Mouse (Mus musculus) midbrain, embryonic 13.5 days (tissue): ENCODE data around the gene Apba1. TPM values are rescaled to one million over a fixed set of nuclear protein-coding genes. Genes with fewer than 3 reads are reported as not detected.

ENCODE experiments used
- ATAC-seq: fragments of 200-750 bp; cut with Nextera tagmentation; 2 replicates; pipeline ENCODE4 v1.8.0; 2017; ENCODE audit warnings: mild to moderate bottlenecking, moderate TSS enrichment, moderate library complexity
- H3K27ac ChIP-seq: fragments of 300-500 bp; sonication (generic); 2 replicates; pipeline ENCODE4 v1.5.1; 2015; ENCODE audit warnings: inconsistent platforms, mild to moderate bottlenecking, moderate library complexity
- H3K27me3 ChIP-seq: fragments of 300-500 bp; sonication (generic); 2 replicates; pipeline ENCODE4 v1.6.1; 2015; ENCODE audit warnings: mild to moderate bottlenecking, inconsistent platforms
- H3K36me3 ChIP-seq: fragments of 300-500 bp; sonication (generic); 2 replicates; pipeline ENCODE4 v1.6.1; 2015; ENCODE audit warnings: mild to moderate bottlenecking, inconsistent platforms
- H3K4me1 ChIP-seq: fragments of 300-500 bp; sonication (generic); replicated peaks from 2 replicates; pipeline ENCODE4 v1.6.1; 2015; ENCODE audit warnings: inconsistent platforms
- H3K4me2 ChIP-seq: fragments of 300-500 bp; sonication (generic); replicated peaks from 2 replicates; pipeline ENCODE4 v1.6.1; 2015; ENCODE audit warnings: moderate library complexity, mild to moderate bottlenecking, inconsistent platforms
- H3K4me3 ChIP-seq: fragments of 300-500 bp; sonication (generic); replicated peaks from 2 replicates; pipeline ENCODE4 v1.5.1; 2015; ENCODE audit warnings: mild to moderate bottlenecking, inconsistent platforms
- H3K9ac ChIP-seq: fragments of 300-500 bp; sonication (generic); replicated peaks from 2 replicates; pipeline ENCODE4 v1.6.1; 2015; ENCODE audit warnings: mild to moderate bottlenecking, inconsistent platforms
- H3K9me3 ChIP-seq: fragments of 300-500 bp; sonication (generic); 2 replicates; pipeline ENCODE4 v1.6.1; 2016; ENCODE audit warnings: mild to moderate bottlenecking, inconsistent platforms
- WGBS: fragments of 180-500 bp; shearing (Covaris S2); methylation state at CpG from one replicate; pipeline ENCODE4 v1.1.7; 2015; 5-methylcytosine and 5-hydroxymethylcytosine counted together
- polyA plus RNA-seq: library from polyadenylated mRNA; unstranded; fragments of >200 nt; fragmentation: Nextera tagmentation; extraction: Ambion mirVana; gene quantifications from 2 replicates; pipeline ENCODE4 v1.2.1, GENCODE M21; 2015

Gene Apba1
- polyA plus RNA-seq, 1 experiment from 2014 or later, result 6.3 TPM

DNA sequence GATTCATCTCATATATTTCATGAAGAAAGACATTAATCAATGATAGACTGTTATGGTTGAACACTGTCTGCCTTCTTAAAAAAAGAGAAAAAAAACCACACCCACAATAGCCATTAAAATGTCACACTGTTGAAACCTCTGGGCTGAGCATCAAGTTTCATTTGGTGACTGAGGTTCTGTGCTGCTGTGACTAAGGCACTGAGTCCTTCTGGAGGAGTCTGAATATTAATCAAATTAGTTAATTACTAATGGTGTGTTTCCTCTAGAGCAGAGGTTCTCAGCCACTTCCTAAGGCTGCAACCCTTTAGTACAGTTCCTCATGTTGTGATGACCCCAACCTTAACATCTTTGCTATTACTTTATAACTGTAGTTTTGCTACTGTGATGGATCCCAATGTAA is 20.4 kb downstream of the Apba1 start:
- H3K27ac ChIP-seq, result no peak overlapping the region
- no peaks in the 10 kb centered on the region for H3K36me3 ChIP-seq
- H3K9me3 ChIP-seq, result no peaks in the 10 kb centered on the region
- peaks cover 19% of the 10 kb centered on the region for H3K4me1 ChIP-seq
- H3K9ac ChIP-seq, result no peak overlapping the region
- no peak overlapping the region for H3K4me3 ChIP-seq
- H3K27me3 ChIP-seq, result no peaks in the 10 kb centered on the region
- no peak for ATAC-seq
- no peak overlapping the region for H3K4me2 ChIP-seq

DNA sequence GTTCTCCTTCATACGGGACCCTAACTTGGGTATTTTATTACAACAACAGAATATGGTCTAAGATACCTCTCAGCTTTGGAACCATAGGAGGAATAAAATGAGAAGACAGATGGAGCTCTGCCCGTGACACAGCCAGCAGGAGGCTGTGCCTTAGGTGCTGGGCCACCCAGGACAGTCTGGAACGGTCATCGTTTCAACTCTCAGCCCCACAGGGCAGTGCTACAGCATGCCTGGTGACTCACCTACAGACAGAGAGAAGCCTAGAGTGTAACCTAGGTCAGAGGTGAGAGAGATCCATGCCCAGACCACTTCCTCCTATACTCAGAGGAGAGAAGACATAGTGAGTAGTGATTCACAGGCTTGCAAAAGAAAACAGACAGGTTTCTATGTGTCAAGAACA is 21.4 kb downstream of the Apba1 start:
- Histone ChIP-seq H3K9me3 (no peaks in the 10 kb centered on the region), H3K27ac (no peak overlapping the region), H3K27me3 (no peaks in the 10 kb centered on the region), H3K9ac (no peak overlapping the region), H3K4me2 (no peak overlapping the region), H3K4me3 (no peak overlapping the region), H3K4me1 (peaks cover 25% of the 10 kb centered on the region), H3K36me3 (no peaks in the 10 kb centered on the region)
- no peak for ATAC-seq
- 93% methylated on average over 4 of the region's 4 CpGs for WGBS

DNA sequence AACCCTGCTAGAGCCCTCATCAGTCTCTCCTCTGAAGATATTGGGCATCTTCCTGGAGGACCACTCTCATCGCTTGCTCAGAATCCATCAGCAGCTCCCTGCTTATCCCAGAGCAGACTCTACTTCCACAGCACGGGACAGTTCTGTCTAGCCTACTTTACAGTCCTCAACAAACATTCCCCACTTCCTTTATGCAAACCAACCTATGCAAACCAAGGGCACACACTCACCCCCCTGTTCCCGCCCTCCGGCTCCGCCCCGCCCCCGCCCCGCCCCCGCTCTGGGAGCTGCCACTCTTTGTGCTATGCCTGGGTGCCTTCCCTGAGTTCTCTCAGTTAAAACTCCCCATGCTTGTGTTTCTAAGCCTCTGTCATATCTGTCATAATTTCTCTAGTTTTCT is 23.3 kb downstream of the Apba1 start:
- ATAC-seq, result peak; percentile 72
- Histone ChIP-seq H3K4me3 (no peak overlapping the region; the same call in 1 of the 2 replicates), H3K4me2 (0 out of 2 replicates have a peak overlapping the region, but pooled peaks have one; percentile 22), H3K4me1 (peaks cover 21% of the 10 kb centered on the region), H3K9me3 (no peaks in the 10 kb centered on the region), H3K27ac (0 out of 2 replicates have a peak overlapping the region, but pooled peaks have one; percentile 19), H3K36me3 (no peaks in the 10 kb centered on the region), H3K27me3 (no peaks in the 10 kb centered on the region), H3K9ac (no peak overlapping the region)
- 6% methylated on average over 9 of the region's 9 CpGs for WGBS

DNA sequence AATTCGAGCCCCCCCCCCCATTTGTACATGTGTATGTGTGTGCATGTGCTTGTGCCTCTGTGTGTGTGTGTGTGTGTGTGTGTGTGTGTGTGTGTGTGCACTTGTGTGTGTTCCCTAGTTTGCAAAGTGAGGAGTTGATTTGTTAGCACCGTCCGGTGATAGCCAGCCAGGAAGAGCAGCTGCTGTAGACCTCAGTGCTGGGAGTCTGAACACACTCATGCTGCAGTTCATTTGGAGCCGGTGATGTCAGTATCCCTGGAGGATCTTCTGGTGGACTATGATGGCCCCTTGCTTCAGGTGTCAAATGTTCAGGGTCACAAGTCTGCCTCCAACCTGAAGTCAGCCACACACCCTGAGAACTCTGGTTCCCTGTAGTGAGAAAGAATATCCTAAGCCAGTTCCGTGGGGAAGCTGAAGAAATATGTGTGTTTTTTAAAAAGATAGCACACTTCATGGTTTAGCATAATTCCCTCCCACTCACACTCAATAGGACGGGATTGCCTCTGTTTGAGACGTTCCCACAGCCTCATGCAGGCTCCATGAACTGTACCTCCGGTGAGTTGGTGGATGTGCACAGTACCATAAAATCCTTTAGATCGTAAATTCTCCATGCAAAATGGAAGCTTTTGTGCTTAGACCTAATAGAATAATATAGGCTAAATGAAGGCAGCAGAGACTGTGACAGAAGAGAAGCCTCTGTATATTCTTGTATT is 29.9 kb downstream of the Apba1 start:
- Histone ChIP-seq H3K27me3 (no peaks in the 10 kb centered on the region), H3K4me3 (no peak overlapping the region), H3K27ac (no peak overlapping the region), H3K36me3 (no peaks in the 10 kb centered on the region), H3K4me1 (peaks cover 19% of the 10 kb centered on the region), H3K9ac (no peak overlapping the region), H3K9me3 (no peaks in the 10 kb centered on the region), H3K4me2 (no peak overlapping the region)
- 57% methylated on average over 9 of the region's 9 CpGs for WGBS
- ATAC-seq, result no peak

DNA sequence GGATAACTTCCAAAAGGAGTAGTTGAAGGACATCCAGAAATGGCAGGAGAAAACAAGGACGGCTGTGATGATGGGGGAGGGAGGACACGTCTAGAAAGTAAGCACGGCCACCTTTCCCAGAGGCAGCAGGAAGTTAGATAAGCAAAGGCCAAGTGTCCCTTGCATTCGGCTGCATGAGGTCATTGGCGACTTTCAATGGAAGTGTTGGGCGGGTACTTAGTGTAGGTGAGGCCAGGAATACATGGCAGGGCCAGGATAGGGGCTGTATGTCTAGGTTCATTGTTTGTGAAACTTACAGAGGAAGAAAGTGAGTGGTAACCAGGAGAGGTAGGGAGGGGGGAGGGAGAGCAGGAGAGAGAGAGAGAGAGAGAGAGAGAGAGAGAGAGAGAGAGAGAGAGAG is 33.0 kb downstream of the Apba1 start:
- no peak overlapping the region for H3K27ac ChIP-seq
- WGBS, result 78% methylated on average over 6 of the region's 6 CpGs

DNA sequence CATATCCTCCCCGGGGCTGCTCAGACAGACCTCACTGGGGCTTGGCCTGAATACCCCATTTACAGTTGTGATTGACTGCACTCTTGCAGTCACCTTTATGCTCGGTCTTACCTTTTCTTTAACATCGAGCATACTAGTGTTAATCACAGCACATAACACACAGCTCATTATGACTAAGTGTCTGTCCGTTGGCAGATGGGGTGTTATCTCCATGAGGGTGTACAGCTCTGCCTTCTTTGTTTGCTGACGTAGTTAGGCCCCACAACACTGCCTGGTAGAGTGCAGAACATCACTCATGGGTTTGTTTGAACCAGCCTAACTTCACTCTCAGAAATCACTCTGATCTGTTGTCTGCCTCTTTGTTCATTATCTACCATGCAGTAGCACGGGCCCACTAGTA is 33.9 kb downstream of the Apba1 start:
- H3K27me3 ChIP-seq, result no peaks in the 10 kb centered on the region
- no peak overlapping the region for H3K27ac ChIP-seq
- H3K36me3 ChIP-seq, result no peaks in the 10 kb centered on the region
- ATAC-seq, result no peak
- H3K9ac ChIP-seq, result no peak overlapping the region
- H3K9me3 ChIP-seq, result no peaks in the 10 kb centered on the region
- WGBS, result 89% methylated on average over 6 of the region's 6 CpGs
- peaks cover 24% of the 10 kb centered on the region for H3K4me1 ChIP-seq
- no peak overlapping the region for H3K4me3 ChIP-seq
- no peak overlapping the region for H3K4me2 ChIP-seq

More for the DNA sequence above, 33.0 kb downstream of the Apba1 start:
- Histone ChIP-seq H3K27me3 (no peaks in the 10 kb centered on the region), H3K36me3 (no peaks in the 10 kb centered on the region), H3K4me1 (peaks cover 24% of the 10 kb centered on the region), H3K4me3 (no peak overlapping the region), H3K9me3 (no peaks in the 10 kb centered on the region), H3K9ac (no peak overlapping the region), H3K4me2 (no peak overlapping the region)
- ATAC-seq, result no peak

DNA sequence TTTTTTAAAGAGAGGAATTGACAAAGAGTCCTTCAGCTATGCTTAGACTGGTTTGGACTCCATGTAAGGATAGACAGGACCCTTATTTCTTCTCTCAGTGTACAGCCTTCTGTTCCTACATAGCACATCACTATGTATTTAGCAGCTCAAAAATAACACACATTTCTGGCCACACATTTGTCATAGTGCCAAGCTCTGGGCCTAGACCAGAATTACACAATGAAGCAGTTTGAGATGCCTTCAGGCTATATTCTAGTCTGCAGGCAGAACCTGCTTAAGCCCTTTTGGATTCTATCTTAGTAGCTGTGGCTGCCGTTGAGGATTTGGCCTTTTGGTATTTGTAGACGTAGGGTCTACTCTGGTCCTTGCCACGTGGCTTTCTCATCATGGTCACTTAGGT is 35.8 kb downstream of the Apba1 start:
- peaks cover 13% of the 10 kb centered on the region for H3K4me1 ChIP-seq
- H3K9me3 ChIP-seq, result no peaks in the 10 kb centered on the region
- H3K4me2 ChIP-seq, result no peak overlapping the region
- H3K9ac ChIP-seq, result no peak overlapping the region
- H3K4me3 ChIP-seq, result no peak overlapping the region
- no peaks in the 10 kb centered on the region for H3K27me3 ChIP-seq
- ATAC-seq, result no peak
- no peaks in the 10 kb centered on the region for H3K36me3 ChIP-seq
- 79% methylated on average over 3 of the region's 3 CpGs for WGBS
- H3K27ac ChIP-seq, result no peak overlapping the region

DNA sequence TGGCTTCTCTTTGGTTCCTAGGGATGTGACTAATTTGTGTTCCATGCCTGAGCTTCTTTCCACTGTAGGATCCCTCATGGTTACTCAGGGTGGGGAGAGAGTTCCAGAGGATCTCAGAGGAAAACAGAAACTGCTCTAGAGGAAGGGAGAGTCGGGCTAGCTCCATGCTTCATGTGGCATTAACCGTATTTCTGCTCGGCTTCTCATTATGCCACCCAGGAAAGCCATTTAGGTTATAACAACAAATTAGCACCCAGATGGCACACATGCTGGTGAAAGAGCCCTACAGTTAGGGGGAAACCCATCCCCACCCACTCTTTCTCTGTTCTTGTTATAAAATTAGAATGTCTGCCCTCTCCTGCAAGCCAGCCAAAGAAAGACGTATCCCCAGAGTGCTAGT is 36.5 kb downstream of the Apba1 start:
- H3K9me3 ChIP-seq, result no peaks in the 10 kb centered on the region
- no peak overlapping the region for H3K9ac ChIP-seq
- ATAC-seq, result no peak
- H3K27me3 ChIP-seq, result no peaks in the 10 kb centered on the region
- no peak overlapping the region for H3K4me3 ChIP-seq
- H3K27ac ChIP-seq, result no peak overlapping the region
- H3K4me1 ChIP-seq, result peaks cover 11% of the 10 kb centered on the region; the same call in 1 of the 2 replicates
- WGBS, result 72% methylated on average over 4 of the region's 4 CpGs
- H3K36me3 ChIP-seq, result no peaks in the 10 kb centered on the region
- H3K4me2 ChIP-seq, result no peak overlapping the region

DNA sequence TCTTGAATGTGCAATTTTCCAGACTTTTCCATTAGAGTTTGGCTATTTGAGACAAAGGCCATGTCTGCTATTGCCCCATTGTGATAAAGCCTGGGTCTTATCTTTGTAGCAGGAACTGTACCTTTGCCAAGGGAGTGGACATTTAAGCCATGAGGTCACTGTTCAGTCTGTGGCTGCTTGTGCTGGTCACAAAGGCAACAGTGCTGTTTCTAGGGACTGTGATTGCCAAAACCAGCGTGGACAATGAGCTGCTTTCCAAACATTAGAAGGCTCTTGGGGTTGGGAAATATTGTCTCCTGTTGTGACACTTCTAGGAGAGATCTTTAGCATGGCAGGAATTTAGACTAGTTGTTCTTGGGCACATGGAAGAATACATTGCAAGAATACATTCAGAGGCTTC is 42.5 kb downstream of the Apba1 start:
- Histone ChIP-seq H3K9me3 (no peaks in the 10 kb centered on the region), H3K4me2 (no peak overlapping the region), H3K36me3 (no peaks in the 10 kb centered on the region), H3K9ac (no peak overlapping the region), H3K27me3 (no peaks in the 10 kb centered on the region), H3K4me3 (no peak overlapping the region), H3K27ac (no peak overlapping the region), H3K4me1 (peaks cover 15% of the 10 kb centered on the region)
- no peak for ATAC-seq
- WGBS, result 70% methylated on average over 1 of the region's 1 CpGs

DNA sequence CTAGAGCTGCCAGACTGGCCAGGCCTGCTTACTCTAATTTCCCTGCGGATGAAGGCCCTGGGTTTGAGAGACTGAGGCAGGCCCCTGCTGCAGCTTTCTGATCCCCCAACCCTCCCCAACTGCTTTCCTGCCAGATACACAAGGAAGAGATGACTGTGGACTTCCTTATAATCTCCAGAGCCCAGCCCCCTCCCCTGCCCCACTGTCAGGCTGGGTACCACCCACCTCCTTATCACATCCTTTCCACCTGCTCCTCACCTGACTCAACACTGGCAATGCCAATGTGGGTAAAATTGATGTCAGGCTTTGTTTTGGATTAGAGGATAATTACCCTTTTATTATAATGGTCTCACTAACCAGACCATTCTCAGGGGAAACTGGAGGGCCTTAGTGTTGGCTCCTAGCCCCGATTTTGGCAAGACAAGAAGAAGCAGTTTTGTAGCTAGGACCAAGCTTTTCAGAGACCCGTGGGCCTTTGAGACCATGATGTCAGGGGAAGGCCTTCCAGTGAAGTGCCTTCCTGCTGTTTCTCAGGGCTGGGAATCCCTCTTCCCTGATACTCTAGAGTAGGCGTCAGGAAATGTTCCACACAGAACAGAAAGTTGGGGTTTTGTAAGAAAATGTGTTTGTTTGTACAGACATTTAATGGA is 44.7 kb downstream of the Apba1 start:
- Histone ChIP-seq H3K9me3 (no peaks in the 10 kb centered on the region), H3K27me3 (no peaks in the 10 kb centered on the region), H3K4me1 (peaks cover 19% of the 10 kb centered on the region), H3K36me3 (no peaks in the 10 kb centered on the region), H3K27ac (peak overlapping the region; percentile 52), H3K9ac (no peak overlapping the region), H3K4me2 (no peak overlapping the region), H3K4me3 (no peak overlapping the region)
- peak; percentile 67 for ATAC-seq
- 70% methylated on average over 4 of the region's 4 CpGs for WGBS

DNA sequence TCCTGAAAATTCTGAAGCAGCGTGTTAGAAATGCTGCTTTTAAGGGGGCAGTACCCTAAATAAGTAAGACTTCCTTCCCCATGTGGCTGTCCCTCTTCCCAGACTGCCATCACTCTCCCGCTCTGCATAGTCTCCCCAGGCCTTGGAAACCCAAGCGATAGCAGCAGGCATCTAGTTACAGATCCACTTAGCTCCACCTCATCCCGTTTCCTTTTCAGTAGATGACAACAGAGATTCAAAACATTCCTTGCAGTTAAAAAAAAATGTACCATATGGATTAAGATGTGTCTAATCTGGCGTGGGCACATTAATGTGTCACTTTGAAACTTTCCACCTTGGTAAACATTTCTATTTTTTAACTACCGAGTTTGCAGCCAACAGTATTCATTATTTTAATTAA is 48.1 kb downstream of the Apba1 start:
- H3K27me3 ChIP-seq, result no peaks in the 10 kb centered on the region
- H3K9me3 ChIP-seq, result no peaks in the 10 kb centered on the region
- no peaks in the 10 kb centered on the region for H3K36me3 ChIP-seq
- H3K4me3 ChIP-seq, result no peak overlapping the region
- H3K4me1 ChIP-seq, result peaks cover 19% of the 10 kb centered on the region
- H3K9ac ChIP-seq, result no peak overlapping the region
- no peak overlapping the region for H3K4me2 ChIP-seq
- no peak for ATAC-seq
- H3K27ac ChIP-seq, result no peak overlapping the region
- WGBS, result 44% methylated on average over 6 of the region's 6 CpGs

DNA sequence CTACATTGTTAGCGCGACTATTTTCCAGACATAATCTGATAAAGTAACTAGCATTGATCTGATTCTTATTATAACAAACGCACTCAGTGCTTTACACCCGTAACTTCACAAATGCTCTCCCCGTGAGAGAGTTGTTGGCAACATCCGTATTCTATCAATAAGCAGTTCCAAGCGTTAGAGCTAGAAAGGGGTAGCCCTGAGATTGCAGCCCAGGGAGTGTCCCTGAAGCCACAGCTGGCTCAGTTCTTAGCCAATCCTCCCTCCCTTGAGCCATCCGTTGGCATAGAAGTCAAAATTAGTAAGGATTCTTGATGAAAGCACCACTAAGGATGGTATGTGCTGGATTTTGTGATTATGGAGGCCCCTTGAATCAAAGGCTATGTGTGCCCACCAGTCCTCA is 48.7 kb downstream of the Apba1 start:
- no peaks in the 10 kb centered on the region for H3K27me3 ChIP-seq
- no peak overlapping the region for H3K27ac ChIP-seq
- H3K4me2 ChIP-seq, result no peak overlapping the region
- no peak overlapping the region for H3K4me3 ChIP-seq
- peaks cover 18% of the 10 kb centered on the region for H3K4me1 ChIP-seq
- H3K36me3 ChIP-seq, result no peaks in the 10 kb centered on the region
- no peak overlapping the region for H3K9ac ChIP-seq
- no peak for ATAC-seq
- H3K9me3 ChIP-seq, result no peaks in the 10 kb centered on the region
- 69% methylated on average over 8 of the region's 8 CpGs for WGBS
